Mouse (Mus musculus) MEL (cell line): ENCODE measurements at regions not wholly inside any gene's neighbourhood (a gene's known extent, or its start where the extent isn't known, plus 50 kb on each side); places are given as distances from the start of the nearest gene placed in this dataset.

ENCODE experiments used
- DNase-seq: peaks from one replicate; pipeline ENCODE4 v3.0.0; 2011; ENCODE audit warnings: low read depth, low spot score
- H3K27ac ChIP-seq: 2 replicates; pipeline ENCODE4 v1.5.1; 2012; ENCODE audit warnings: low read depth, mild to moderate bottlenecking, control low read depth, low read length, moderate library complexity; ENCODE audit not compliant: control insufficient read depth
- H3K27me3 ChIP-seq, 2 experiments: fragments of 150-350 bp in 1 of 2; sonication (generic) in 1 of 2; 2 replicates each; pipeline ENCODE4 v1.6.1; 2012; ENCODE audit warnings: low read length in 2 of 2, mild to moderate bottlenecking in 2 of 2, improper control_type of control experiment in 1 of 2, moderate library complexity in 1 of 2; ENCODE audit not compliant: insufficient read depth in 2 of 2, control insufficient read depth in 1 of 2
- H3K36me3 ChIP-seq, 2 experiments: 2 replicates each; pipeline ENCODE4 v1.6.1; 2012 to 2014; ENCODE audit warnings: low read length in 2 of 2, improper control_type of control experiment in 1 of 2, inconsistent platforms in 1 of 2, mild to moderate bottlenecking in 1 of 2; ENCODE audit not compliant: insufficient read depth in 2 of 2, control insufficient read depth in 1 of 2
- H3K4me1 ChIP-seq, 2 experiments: fragments of 150-350 bp in 1 of 2; sonication (generic) in 1 of 2; 2 replicates each; pipeline ENCODE4 v1.6.1; 2012; ENCODE audit warnings: low read length in 2 of 2, improper control_type of control experiment in 1 of 2, mild to moderate bottlenecking in 1 of 2; ENCODE audit not compliant: insufficient read depth in 2 of 2, control insufficient read depth in 1 of 2
- H3K4me3 ChIP-seq, 2 experiments: fragments of 150-350 bp in 1 of 2; sonication (generic) in 1 of 2; 2 replicates each; pipeline ENCODE4 v1.5.1; 2012; ENCODE audit warnings: low read depth in 2 of 2, low read length in 2 of 2, mild to moderate bottlenecking in 2 of 2, moderate library complexity in 2 of 2, control low read depth in 1 of 2, improper control_type of control experiment in 1 of 2; ENCODE audit not compliant: control insufficient read depth in 1 of 2, insufficient read depth in 1 of 2
- H3K79me2 ChIP-seq: 2 replicates; pipeline ENCODE4 v1.6.1; 2012; ENCODE audit warnings: mild to moderate bottlenecking, low read length, moderate library complexity; ENCODE audit not compliant: control insufficient read depth, poor library complexity, insufficient read depth
- H3K9ac ChIP-seq: 2 replicates; pipeline ENCODE4 v1.6.1; 2012; ENCODE audit warnings: low read depth, mild to moderate bottlenecking, control low read depth, low read length, moderate library complexity; ENCODE audit not compliant: control insufficient read depth, poor library complexity, severe bottlenecking
- H3K9me3 ChIP-seq: fragments of 150-350 bp; sonication (generic); replicated peaks from 2 replicates; pipeline ENCODE4 v1.6.1; 2012; ENCODE audit warnings: mild to moderate bottlenecking, low read length, improper control_type of control experiment, moderate library complexity; ENCODE audit not compliant: insufficient read depth
- E2F4 ChIP-seq: IDR thresholded peaks from 2 replicates; pipeline ENCODE4 v1.6.1; 2011; ENCODE audit warnings: low read depth, low read length, improper control_type of control experiment, borderline replicate concordance
- MAZ ChIP-seq: IDR thresholded peaks from 2 replicates; pipeline ENCODE4 v1.6.1; 2012; ENCODE audit warnings: low read depth, mild to moderate bottlenecking, inconsistent platforms, low read length, improper control_type of control experiment
- POLR2AphosphoS2 ChIP-seq: IDR thresholded peaks from 2 replicates; pipeline ENCODE4 v1.6.1; 2011; ENCODE audit warnings: low read length, improper control_type of control experiment

DNA sequence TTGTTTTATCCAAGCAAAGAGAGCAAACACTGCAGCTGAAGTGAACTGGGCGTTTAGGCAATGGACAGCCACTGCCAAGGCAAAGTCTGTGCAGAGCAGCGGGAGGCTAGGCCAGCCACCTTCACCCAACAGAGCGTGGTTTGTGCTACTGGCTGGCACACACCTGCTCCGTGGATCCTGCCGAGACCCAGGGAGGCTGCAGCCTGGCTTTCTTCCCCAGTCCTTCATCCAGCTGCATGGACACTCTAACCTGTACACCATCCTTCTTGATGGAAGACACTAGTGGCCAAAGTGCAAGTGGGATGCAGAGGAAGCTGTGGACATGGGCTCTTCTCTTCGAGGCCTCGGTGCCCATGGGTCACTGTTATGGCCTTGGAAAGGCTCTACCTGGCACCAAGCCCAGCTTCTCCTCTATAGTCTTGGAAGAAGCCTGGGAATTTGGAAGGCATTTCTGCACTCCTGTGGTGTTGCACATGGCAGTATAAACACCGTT, 176.0 kb downstream of the Smoc2 start:
- TF ChIP-seq POLR2AphosphoS2 (no peak), MAZ (no peak), E2F4 (no peak)

More for the DNA sequence above, 176.0 kb downstream of the Smoc2 start:
- Histone ChIP-seq H3K9me3 (no peaks in the 10 kb centered on the region), H3K27me3 (no peaks in the 10 kb centered on the region), H3K4me1 (no peaks in the 10 kb centered on the region), H3K4me3 (no peak overlapping the region), H3K36me3 (no peaks in the 10 kb centered on the region), H3K27ac (no peak overlapping the region), H3K79me2 (no peaks in the 10 kb centered on the region), H3K9ac (no peak overlapping the region)
- DNase-seq: no peak
